Mouse (Mus musculus): Measurements from ENCODE around the gene Gtf3c1.

GRCm38 (mm10) chr7:125597083-125597482 is 110.5 kb downstream of the Gtf3c1 start:
- TF ChIP-seq CTCF (conservative IDR thresholded peaks at IDR 0.05; ENCODE audit: insufficient read depth, insufficient read length, low read depth, low read length) (no peak), POLR2A (IDR thresholded peaks at IDR 0.05; ENCODE audit: low read depth, low read length) (no peak)
